Mouse (Mus musculus) cortical plate, adult 2 months (tissue): ENCODE results near the gene Tmem126a. TPM values are rescaled to one million over a fixed set of nuclear protein-coding genes. Genes with fewer than 3 reads are reported as not detected.

ENCODE experiments used
- H3K27ac ChIP-seq: fragments of 200-500 bp; 2 replicates; pipeline ENCODE4 v1.5.1; 2012; ENCODE audit warnings: low read length, control low read depth, inconsistent platforms; ENCODE audit not compliant: insufficient read depth
- H3K4me1 ChIP-seq: fragments of 200-500 bp; 2 replicates; pipeline ENCODE4 v1.6.1; 2011; ENCODE audit warnings: low read length; ENCODE audit not compliant: control insufficient read depth, insufficient read depth
- H3K4me3 ChIP-seq: fragments of 200-500 bp; 2 replicates; pipeline ENCODE4 v1.5.1; 2011; ENCODE audit warnings: mild to moderate bottlenecking, low read length, control low read depth; ENCODE audit not compliant: insufficient read depth
- CTCF ChIP-seq: fragments of 200-500 bp; IDR thresholded peaks from 2 replicates; pipeline ENCODE4 v1.5.1; 2011; ENCODE audit warnings: mild to moderate bottlenecking, control low read depth, low read length; ENCODE audit not compliant: insufficient read depth; ENCODE audit errors: extremely low read depth
- POLR2A ChIP-seq: fragments of 200-500 bp; IDR thresholded peaks from 2 replicates; pipeline ENCODE4 v1.6.1; 2011; ENCODE audit warnings: mild to moderate bottlenecking, low read length, control low read depth; ENCODE audit not compliant: insufficient read depth; ENCODE audit errors: extremely low read depth
- polyA plus RNA-seq: library from polyadenylated mRNA; depleted of rRNA; stranded (reverse); fragments of >200 nt; gene quantifications from 2 replicates; pipeline ENCODE4 v1.2.3, GENCODE M21; 2012; rRNA removed

Gene Tmem126a
- 39.7 and 42.8 TPM in 2 replicates for polyA plus RNA-seq

GRCm38 (mm10) chr7:90456845-90457468 is at the start of gene Tmem126a:
Gene Tmem126a, minus strand, starts transcription at chr7:90457229.
- H3K4me3 ChIP-seq = peak within 1 kb of the TSS; percentile 91
- peak within 1 kb of the TSS; percentile 99 for H3K27ac ChIP-seq
- H3K4me1 ChIP-seq = peaks cover 2% of the 10 kb centered on the region; the same call in 1 of the 2 replicates
- TF ChIP-seq CTCF (0 out of 2 replicates have a peak, but pooled peaks have one; percentile 3), POLR2A (peak; percentile 95)

GRCm38 (mm10) chr7:90482607-90483006 is 25.6 kb upstream of the Tmem126a start:
- Histone ChIP-seq H3K4me3 (no peak overlapping the region), H3K4me1 (no peaks in the 10 kb centered on the region), H3K27ac (no peak overlapping the region)
- TF ChIP-seq CTCF (no peak), POLR2A (no peak)

DNA sequence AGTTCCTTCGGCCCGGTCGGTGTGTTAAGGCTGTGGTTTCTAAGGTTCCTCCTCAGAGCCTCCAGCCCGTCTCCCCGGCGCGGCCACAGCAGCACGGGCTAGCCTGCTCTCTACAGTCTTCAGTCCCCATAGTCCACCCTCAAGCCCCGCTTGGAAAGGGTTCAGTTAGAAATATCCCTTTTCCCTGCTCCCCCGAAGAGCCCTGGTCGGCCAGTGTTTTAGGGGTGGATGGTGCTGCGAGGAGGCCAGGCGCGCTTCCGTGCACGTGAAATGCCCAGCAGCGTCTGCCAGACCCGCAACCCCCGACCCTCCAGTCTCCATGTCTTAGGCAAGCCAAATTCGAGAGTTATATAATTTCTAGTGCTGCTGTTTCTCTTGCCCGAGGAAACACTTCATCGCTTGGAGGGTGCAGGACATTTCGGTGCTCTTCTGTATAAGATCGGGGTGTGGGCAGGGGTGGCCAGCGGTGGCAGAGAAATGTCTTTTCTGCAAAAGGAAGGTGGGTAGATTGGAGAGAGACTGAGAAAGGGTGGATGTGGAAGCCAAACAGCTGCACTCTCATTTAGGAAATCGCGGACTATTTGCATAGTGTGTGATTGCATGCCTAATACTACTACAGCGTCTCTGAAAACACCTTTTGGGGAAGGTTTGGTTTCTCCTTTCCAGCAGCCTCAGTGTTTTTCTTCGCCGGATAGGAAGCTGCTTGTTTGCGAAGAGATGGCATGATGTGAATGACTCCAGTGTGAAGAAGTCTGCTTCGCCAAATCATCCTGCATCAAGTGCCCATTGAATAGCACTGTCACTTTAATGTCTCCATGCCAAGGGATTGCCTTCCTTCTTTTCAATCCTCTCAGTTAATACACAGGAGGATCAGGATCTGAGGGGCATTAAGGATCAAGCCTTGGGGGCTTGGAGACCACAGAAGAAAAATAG is 19.6 kb upstream of the Tmem126a start, which contains the start of gene Dlg2:
Gene Dlg2 (plus strand): TSS at position 360 of the 933 bp plus-strand sequence.
- Histone ChIP-seq H3K27ac (peak within 1 kb of the TSS; percentile 88), H3K4me3 (peak within 1 kb of the TSS; percentile 57), H3K4me1 (no peaks in the 10 kb centered on the region)
- TF ChIP-seq CTCF (no peak), POLR2A (0 out of 2 replicates have a peak, but pooled peaks have one; percentile 41)

GRCm38 (mm10) chr7:90475793-90476312 is 18.8 kb upstream of the Tmem126a start, which contains the start of gene Tmem126b:
Gene Tmem126b, minus strand, starts transcription at chr7:90476001.
- no peaks in the 10 kb centered on the region for H3K4me1 ChIP-seq
- peak within 1 kb of the TSS; percentile 88 for H3K27ac ChIP-seq
- H3K4me3 ChIP-seq = peak within 1 kb of the TSS; percentile 57
- TF ChIP-seq POLR2A = peak; percentile 85
- no peak for TF ChIP-seq CTCF

DNA sequence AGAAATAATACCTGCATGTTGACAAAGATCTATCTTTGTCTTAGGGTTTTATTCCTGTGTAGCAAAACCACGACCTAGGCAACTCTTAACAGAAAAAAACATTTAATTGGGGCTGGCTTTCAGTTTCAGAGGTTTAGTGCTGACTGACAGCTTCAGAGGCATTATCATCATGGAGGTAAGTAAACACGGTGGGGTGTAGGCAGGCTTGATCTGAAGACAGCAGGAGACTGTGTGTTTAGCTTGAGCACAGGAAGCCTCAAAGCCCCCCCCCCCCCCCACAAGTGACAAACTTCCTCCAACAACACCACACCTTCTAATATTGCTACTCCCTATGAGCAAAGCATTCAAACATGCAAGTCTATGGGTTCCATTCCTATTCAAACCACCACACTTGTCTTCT is 16.5 kb upstream of the Tmem126a start:
- Histone ChIP-seq H3K4me3 (no peak overlapping the region), H3K27ac (no peak overlapping the region), H3K4me1 (no peaks in the 10 kb centered on the region)
- TF ChIP-seq POLR2A = no peak
- TF ChIP-seq CTCF = no peak

GRCm38 (mm10) chr7:90461441-90461840 is 4.4 kb upstream of the Tmem126a start:
- H3K27ac ChIP-seq = no peak overlapping the region
- no peaks in the 10 kb centered on the region for H3K4me1 ChIP-seq
- no peak overlapping the region for H3K4me3 ChIP-seq
- no peak for TF ChIP-seq POLR2A
- TF ChIP-seq CTCF = no peak

DNA sequence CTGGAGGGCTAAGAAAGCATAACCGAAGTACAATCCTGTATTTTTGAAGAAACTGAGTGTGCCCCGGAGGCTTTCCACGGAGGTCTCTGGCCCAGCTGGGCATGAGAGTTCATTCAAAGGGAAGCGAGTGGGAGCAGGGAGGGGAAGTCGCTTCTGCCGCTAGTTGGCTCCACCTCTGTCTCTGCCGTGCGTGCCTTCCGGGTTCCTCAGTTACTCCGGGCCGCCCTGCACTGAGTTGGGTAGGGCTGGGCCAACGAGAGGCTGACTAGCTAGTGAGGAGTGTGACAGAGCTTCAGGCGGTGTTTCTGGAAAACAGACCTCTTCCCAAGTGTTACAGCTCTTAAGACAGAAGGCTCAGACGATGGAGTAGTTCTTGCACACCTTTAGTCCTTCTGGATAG is 3.9 kb upstream of the Tmem126a start:
- TF ChIP-seq POLR2A (no peak), CTCF (0 out of 2 replicates have a peak, but pooled peaks have one; percentile 9)
- H3K4me3 ChIP-seq = no peak overlapping the region
- H3K4me1 ChIP-seq = peaks cover 2% of the 10 kb centered on the region; the same call in 1 of the 2 replicates
- H3K27ac ChIP-seq = no peak overlapping the region

DNA sequence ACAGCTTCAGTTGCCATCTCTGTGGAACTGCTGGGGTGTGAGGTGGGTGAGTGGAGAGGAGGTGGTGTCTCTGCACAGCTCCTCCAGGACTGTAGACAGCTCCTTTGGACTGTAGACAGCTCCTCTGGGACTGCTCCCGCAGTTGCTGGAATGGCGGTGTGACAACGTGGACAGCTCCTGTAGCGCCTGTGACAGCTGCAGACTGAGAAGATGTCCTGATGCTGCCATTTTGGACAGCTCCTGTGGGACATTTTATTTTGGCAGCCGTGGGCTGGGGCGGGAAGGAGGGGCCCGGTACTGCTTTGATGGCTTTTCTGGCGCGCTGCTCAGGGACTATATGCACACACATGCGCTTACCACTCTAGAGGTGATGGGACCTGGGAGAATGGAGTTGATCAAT is 3.3 kb upstream of the Tmem126a start:
- Histone ChIP-seq H3K4me1 (peaks cover 2% of the 10 kb centered on the region; the same call in 1 of the 2 replicates), H3K4me3 (no peak overlapping the region), H3K27ac (no peak overlapping the region)
- TF ChIP-seq CTCF = no peak

DNA sequence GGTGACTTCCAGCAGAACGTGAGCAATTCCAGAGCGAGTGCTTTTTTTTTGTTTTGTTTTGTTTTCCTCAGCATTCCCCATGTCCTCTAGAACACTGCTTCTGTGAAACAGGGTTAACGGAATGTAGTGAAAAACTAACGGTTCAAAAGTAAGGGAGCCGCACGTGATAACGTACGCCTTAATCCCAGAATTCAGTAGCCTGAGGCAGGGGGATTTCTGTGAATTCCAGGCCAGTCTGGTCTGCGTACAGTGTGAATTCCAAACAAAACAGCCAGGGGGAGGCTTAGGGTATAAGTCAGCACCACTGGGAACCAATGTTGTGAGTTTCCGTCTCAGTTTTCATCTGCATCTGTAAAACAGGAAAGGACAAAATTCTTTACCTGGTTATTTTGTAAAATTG is 488 bp upstream of the Tmem126a start:
- Histone ChIP-seq H3K4me3 (peak overlapping the region; percentile 91), H3K27ac (peak overlapping the region; percentile 99), H3K4me1 (peaks cover 2% of the 10 kb centered on the region; the same call in 1 of the 2 replicates)
- no peak for TF ChIP-seq POLR2A
- TF ChIP-seq CTCF = 0 out of 2 replicates have a peak, but pooled peaks have one; percentile 15
